Mouse (Mus musculus): ENCODE data around the gene Vmn1r28. TPM values are rescaled to one million over a fixed set of nuclear protein-coding genes. Genes with fewer than 3 reads are reported as not detected.

Vmn1r28 gene
- polyA plus RNA-seq (2012; rRNA removed) = not detected in 2 replicates

DNA sequence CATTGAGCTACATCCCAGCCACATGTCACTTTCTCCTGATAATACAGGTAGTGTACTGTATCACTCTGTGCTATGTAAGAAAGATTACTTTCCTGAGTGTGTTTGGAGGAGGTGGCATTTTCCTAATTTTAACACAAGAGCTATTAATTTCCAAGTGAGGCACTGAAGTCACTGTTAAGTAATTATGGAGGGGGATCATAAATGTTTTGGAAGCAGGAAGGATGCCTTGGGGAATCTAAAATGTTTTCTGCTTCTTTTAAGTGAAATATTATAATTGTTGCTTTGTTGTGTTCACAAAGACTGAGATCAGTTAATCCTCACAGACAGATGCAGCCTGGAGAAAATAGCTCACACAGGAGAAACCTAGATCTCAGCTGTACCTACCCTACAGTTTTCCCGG lies at the start of gene Vmn1r28:
Gene Vmn1r28 (plus strand): TSS at position 301 of the 400 bp plus-strand sequence.

DNA sequence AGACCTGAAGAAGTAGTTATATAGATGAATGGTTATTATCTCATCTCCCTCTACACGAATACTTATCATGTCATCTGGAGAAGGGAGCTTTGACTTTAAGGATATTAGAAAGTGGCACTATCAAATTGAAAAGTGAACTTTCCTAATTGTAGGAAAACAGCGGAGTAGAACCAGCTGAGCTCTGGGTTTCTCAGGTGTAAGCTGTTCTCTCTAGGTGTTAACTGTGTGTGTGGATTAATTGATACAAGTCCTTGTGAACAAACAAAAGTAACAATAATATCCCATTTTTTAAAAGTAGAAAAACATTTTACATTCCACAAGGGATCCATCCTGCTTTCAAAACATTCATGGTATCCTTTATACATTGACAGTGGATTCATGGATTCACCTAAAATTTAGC lies 43.1 kb upstream of the Vmn1r28 start, which contains the start of gene Vmn1r27:
Gene Vmn1r27 (minus strand): TSS at position 101 of the 400 bp plus-strand sequence.

DNA sequence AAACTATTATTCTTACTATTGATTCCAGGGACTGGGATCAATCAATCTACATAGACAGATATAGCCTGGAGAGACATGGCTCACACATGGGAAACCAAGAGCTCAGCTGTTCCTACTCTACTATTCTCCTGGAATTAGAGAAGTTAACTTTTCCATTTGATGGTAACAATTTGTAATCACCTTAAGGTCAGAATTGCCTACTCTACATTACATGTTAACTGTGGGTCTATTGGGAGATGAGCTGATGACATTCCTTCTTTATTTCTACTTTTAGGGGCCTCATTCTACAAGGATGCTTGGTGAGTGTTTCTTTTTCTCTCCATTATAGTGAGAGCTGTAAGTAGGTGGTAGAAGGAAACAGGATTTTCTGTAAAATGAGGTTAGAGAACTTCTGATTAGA lies 39.4 kb downstream of the Vmn1r28 start, which contains the start of gene Vmn1r29:
Gene Vmn1r29 (plus strand): TSS at position 301 of the 400 bp plus-strand sequence.

Other genes with a start within 250 kb of the Vmn1r28 start
- not detected in 2 replicates for gene Vmn1r26, start 246.9 kb upstream of the Vmn1r28 start, polyA plus RNA-seq (2012; rRNA removed)
- not detected in 2 replicates for gene Vmn1r27, start 43.2 kb upstream of the Vmn1r28 start, polyA plus RNA-seq (2012; rRNA removed)
- gene Vmn1r29, start 39.5 kb downstream of the Vmn1r28 start, polyA plus RNA-seq (2012; rRNA removed) = not detected in 2 replicates
- gene Vmn1r30, start 181.3 kb downstream of the Vmn1r28 start, polyA plus RNA-seq (2012; rRNA removed) = not detected in 2 replicates
- not detected in 2 replicates for gene Vmn1r31, start 213.3 kb downstream of the Vmn1r28 start, polyA plus RNA-seq (2012; rRNA removed)

All from central nervous system, embryonic 11.5 days (tissue).